Mouse (Mus musculus) gastrocnemius, postnatal 14 days (tissue): ENCODE data around the gene BC107364. TPM values are rescaled to one million over a fixed set of nuclear protein-coding genes. Genes with fewer than 3 reads are reported as not detected.
"Not testable (repeated sequence)": the region's sequence is repeated elsewhere in the genome, so short reads cannot be mapped to it uniquely, and the experiment has no call there.

Experiments used
- DNase-seq: peaks from one replicate; pipeline ENCODE4 v3.0.0; 2021; ENCODE audit warnings: mixed read lengths
- intact Hi-C: fragments of 180-260 bp; cut with DNase I; formaldehyde crosslinking; loops from one replicate; pipeline ENCODE4 v1.15.1; 2025; ENCODE audit warnings: low total_unique reads
- long read RNA-seq, 2 experiments: library from polyadenylated mRNA; stranded (forward); transcript quantifications; one replicate each; pipeline ENCODE4 v2.0.0; 2021
- total RNA-seq, 2 experiments: library from RNA; stranded (reverse); gene quantifications; 2 replicates each; pipeline ENCODE4 v1.2.3; 2021

Gene BC107364
- not detected for total RNA-seq
- long read RNA-seq, experiment 1: 0 reads
- long read RNA-seq, experiment 2: 0 reads

- intact Hi-C loops, DNase-seq: not testable (repeated sequence)
Observed at GRCm38 (mm10) chr3:96452262-96452661, at the start of gene BC107364. TSS of gene BC107364 (minus strand) at chr3:96452306.

GRCm38 (mm10) chr3:96501391-96502115 lies 49.4 kb upstream of the BC107364 start:
- intact Hi-C loops: no loop called here
- DNase-seq: peak; percentile 75

- DNase-seq: peak; percentile 80
- intact Hi-C loops: no loop called here
Observed at GRCm38 (mm10) chr3:96500691-96501265, 48.7 kb upstream of the BC107364 start.

GRCm38 (mm10) chr3:96500289-96500621 lies 48.1 kb upstream of the BC107364 start:
- DNase-seq: peak; percentile 86
- intact Hi-C loops: no loop called here

- intact Hi-C loops: no loop called here
- peak; percentile 67 for DNase-seq
Observed at GRCm38 (mm10) chr3:96499481-96500288, 47.6 kb upstream of the BC107364 start.

- intact Hi-C loops: no loop called here
- no peak for DNase-seq
Observed at GRCm38 (mm10) chr3:96498476-96499245, 46.6 kb upstream of the BC107364 start.

- DNase-seq: peak; percentile 58
- intact Hi-C loops: no loop called here
Observed at GRCm38 (mm10) chr3:96497451-96498028, 45.4 kb upstream of the BC107364 start.

- intact Hi-C loops, DNase-seq: not testable (repeated sequence)
Observed at GRCm38 (mm10) chr3:96496620-96497275, 44.6 kb upstream of the BC107364 start.

- no peak for DNase-seq
- intact Hi-C loops: no loop called here
Observed at GRCm38 (mm10) chr3:96496216-96496615, 44.1 kb upstream of the BC107364 start.

GRCm38 (mm10) chr3:96495490-96496210 lies 43.5 kb upstream of the BC107364 start:
- intact Hi-C loops: no loop called here
- DNase-seq: no peak

- intact Hi-C loops: no loop called here
- no peak for DNase-seq
Observed at GRCm38 (mm10) chr3:96494912-96495311, 42.8 kb upstream of the BC107364 start.

- DNase-seq, intact Hi-C loops: not testable (repeated sequence)
Observed at GRCm38 (mm10) chr3:96494456-96494855, 42.4 kb upstream of the BC107364 start.

- intact Hi-C loops, DNase-seq: not testable (repeated sequence)
Observed at GRCm38 (mm10) chr3:96489636-96490035, 37.5 kb upstream of the BC107364 start.

GRCm38 (mm10) chr3:96488907-96489629 lies 37.0 kb upstream of the BC107364 start:
- DNase-seq, intact Hi-C loops: not testable (repeated sequence)

- DNase-seq, intact Hi-C loops: not testable (repeated sequence)
Observed at GRCm38 (mm10) chr3:96488290-96488906, 36.3 kb upstream of the BC107364 start.

GRCm38 (mm10) chr3:96487596-96488289 lies 35.6 kb upstream of the BC107364 start:
- DNase-seq: no peak
- intact Hi-C loops: no loop called here
